Mouse (Mus musculus) CH12.LX (cell line): ENCODE measurements around the gene Pou2f3. TPM values are rescaled to one million over a fixed set of nuclear protein-coding genes. Genes with fewer than 3 reads are reported as not detected.

Source experiments
- DNase-seq: peaks from one replicate; pipeline ENCODE4 v3.0.0-alpha.2; 2013; ENCODE audit errors: extremely low read depth
- H3K27ac ChIP-seq: 2 replicates; pipeline ENCODE4 v1.5.1; 2012; ENCODE audit warnings: low read depth, mild to moderate bottlenecking, control low read depth, moderate library complexity; ENCODE audit not compliant: insufficient read depth
- H3K27me3 ChIP-seq: replicated peaks from 2 replicates; pipeline ENCODE3; 2012; ENCODE audit warnings: inconsistent platforms
- H3K36me3 ChIP-seq, 2 experiments: replicated peaks in 1 of 2; 2 replicates each; pipeline versions ENCODE3 to v1.6.1; 2012; ENCODE audit warnings: inconsistent platforms in 1 of 2, low read length in 1 of 2, mild to moderate bottlenecking in 1 of 2, mixed read lengths in 1 of 2, moderate library complexity in 1 of 2; ENCODE audit not compliant: control insufficient read depth in 1 of 2, insufficient read depth in 1 of 2
- H3K4me1 ChIP-seq, 2 experiments: 2 replicates each; pipeline ENCODE4 v1.6.1; 2012; ENCODE audit warnings: inconsistent platforms in 1 of 2, moderate library complexity in 1 of 2; ENCODE audit not compliant: insufficient read depth in 2 of 2, control insufficient read depth in 1 of 2
- H3K4me2 ChIP-seq: 2 replicates; pipeline ENCODE4 v1.6.1; 2012; ENCODE audit warnings: low read depth, mild to moderate bottlenecking, control low read depth; ENCODE audit not compliant: poor library complexity, insufficient read depth, severe bottlenecking
- H3K4me3 ChIP-seq, 3 experiments: fragments of 150-350 bp in 1 of 3; sonication (generic) in 1 of 3; replicated peaks in 1 of 3; 2 replicates each; pipeline versions ENCODE3 to v1.5.1; 2011 to 2012; ENCODE audit warnings: low read depth in 2 of 3, low read length in 2 of 3, mild to moderate bottlenecking in 2 of 3, moderate library complexity in 2 of 3, control low read depth in 1 of 3, improper control_type of control experiment in 1 of 3, inconsistent platforms in 1 of 3, mixed read lengths in 1 of 3; ENCODE audit not compliant: poor library complexity in 1 of 3
- H3K79me2 ChIP-seq: replicated peaks from 2 replicates; pipeline ENCODE4 v1.6.1; 2012; ENCODE audit warnings: mild to moderate bottlenecking, moderate library complexity; ENCODE audit not compliant: control insufficient read depth, poor library complexity, insufficient read depth, severe bottlenecking; ENCODE audit errors: extremely low read depth
- H3K9ac ChIP-seq: 2 replicates; pipeline ENCODE4 v1.6.1; 2012; ENCODE audit warnings: low read depth, mild to moderate bottlenecking, control low read depth, moderate library complexity; ENCODE audit not compliant: insufficient read depth
- H3K9me3 ChIP-seq: replicated peaks from 2 replicates; pipeline ENCODE3; 2012; ENCODE audit warnings: low read length, inconsistent platforms, mixed read lengths
- BHLHE40 ChIP-seq: IDR thresholded peaks from 2 replicates; pipeline ENCODE4 v1.6.1; 2011; ENCODE audit warnings: mild to moderate bottlenecking, low read depth, low read length, improper control_type of control experiment
- E2F4 ChIP-seq: IDR thresholded peaks from 2 replicates; pipeline ENCODE4 v1.6.1; 2011; ENCODE audit warnings: low read depth, low read length, improper control_type of control experiment; ENCODE audit not compliant: insufficient replicate concordance
- ELF1 ChIP-seq: IDR thresholded peaks from 2 replicates; pipeline ENCODE4 v1.6.1; 2014; ENCODE audit warnings: low read depth, mild to moderate bottlenecking, inconsistent platforms, low read length, improper control_type of control experiment
- EP300 ChIP-seq: IDR thresholded peaks from 2 replicates; pipeline ENCODE4 v1.6.1; 2011; ENCODE audit warnings: low read length, improper control_type of control experiment
- ETS1 ChIP-seq: conservative IDR thresholded peaks from 2 replicates; pipeline ENCODE4 v1.6.1; 2012; ENCODE audit warnings: low read depth, mild to moderate bottlenecking, inconsistent platforms, low read length, improper control_type of control experiment, moderate library complexity
- HCFC1 ChIP-seq: IDR thresholded peaks from 2 replicates; pipeline ENCODE4 v1.6.1; 2012; ENCODE audit warnings: low read depth, mild to moderate bottlenecking, inconsistent platforms, low read length, improper control_type of control experiment
- MEF2A ChIP-seq: IDR thresholded peaks from 2 replicates; pipeline ENCODE4 v1.6.1; 2014; ENCODE audit warnings: low read depth, mild to moderate bottlenecking, inconsistent platforms, low read length, improper control_type of control experiment, borderline replicate concordance
- MYC ChIP-seq: IDR thresholded peaks from 2 replicates; pipeline ENCODE4 v1.6.1; 2011; ENCODE audit warnings: low read depth, mild to moderate bottlenecking, improper control_type of control experiment, low read length
- PAX5 ChIP-seq: IDR thresholded peaks from 2 replicates; pipeline ENCODE4 v1.6.1; 2012; ENCODE audit warnings: low read length, inconsistent platforms, mixed read lengths
- POLR2AphosphoS2 ChIP-seq: IDR thresholded peaks from 2 replicates; pipeline ENCODE4 v1.6.1; 2011; ENCODE audit warnings: low read depth, low read length, improper control_type of control experiment
- SIN3A ChIP-seq: IDR thresholded peaks from 2 replicates; pipeline ENCODE4 v1.6.1; 2012; ENCODE audit warnings: low read length, improper control_type of control experiment, inconsistent platforms
- SMC3 ChIP-seq: IDR thresholded peaks from 2 replicates; pipeline ENCODE4 v1.6.1; 2011; ENCODE audit warnings: low read depth, low read length, improper control_type of control experiment
- UBTF ChIP-seq: IDR thresholded peaks from 2 replicates; pipeline ENCODE4 v1.6.1; 2012; ENCODE audit warnings: low read depth, mild to moderate bottlenecking, inconsistent platforms, low read length, improper control_type of control experiment, moderate library complexity
- USF1 ChIP-seq: IDR thresholded peaks from 2 replicates; pipeline ENCODE4 v1.6.1; 2014; ENCODE audit warnings: low read depth, mild to moderate bottlenecking, inconsistent platforms, low read length, improper control_type of control experiment
- USF2 ChIP-seq: conservative IDR thresholded peaks from 2 replicates; pipeline ENCODE4 v1.6.1; 2011; ENCODE audit warnings: low read depth, low read length, improper control_type of control experiment
- ZC3H11A ChIP-seq: IDR thresholded peaks from 2 replicates; pipeline ENCODE4 v1.6.1; 2012; ENCODE audit warnings: low read depth, mild to moderate bottlenecking, inconsistent platforms, low read length, improper control_type of control experiment
- ZKSCAN1 ChIP-seq: IDR thresholded peaks from 2 replicates; pipeline ENCODE4 v1.6.1; 2012; ENCODE audit warnings: low read depth, inconsistent platforms, low read length, improper control_type of control experiment, borderline replicate concordance
- dilution Hi-C: fragments of 300-500 bp; cut with MboI; formaldehyde crosslinking; loops from 2 replicates; pipeline ENCODE4 v1.14.3; 2020; ENCODE audit warnings: low sequenced_read_pairs; ENCODE audit not compliant: extremely low pct_unique_long_range_greater_than_20kb, extremely low pct_ligation_motif_present
- in situ Hi-C: fragments of 300-500 bp; cut with MboI; formaldehyde crosslinking; loops from 3 replicates; pipeline ENCODE4 v1.14.3; 2019; ENCODE audit warnings: low sequenced_read_pairs, low pct_ligation_motif_present, low pct_unique_long_range_greater_than_20kb, mixed read lengths
- polyA plus RNA-seq: library from polyadenylated mRNA; unstranded; fragments of >175 nt; gene quantifications from 2 replicates; pipeline ENCODE4 v1.2.1, GENCODE M21; 2012; ENCODE audit warnings: low read depth; ENCODE audit not compliant: insufficient read length
- total RNA-seq, 2 experiments: library from RNA; depleted of rRNA; stranded (reverse); fragments of 300-350 nt in 1 of 2; fragments of >200 nt in 1 of 2; gene quantifications; 2 replicates each; pipeline ENCODE4 v1.2.3; 2012 to 2014

Gene Pou2f3
- total and polyA plus RNA-seq, 3 experiments, result 0.21 to 0.49 TPM; not detected in 1

DNA sequence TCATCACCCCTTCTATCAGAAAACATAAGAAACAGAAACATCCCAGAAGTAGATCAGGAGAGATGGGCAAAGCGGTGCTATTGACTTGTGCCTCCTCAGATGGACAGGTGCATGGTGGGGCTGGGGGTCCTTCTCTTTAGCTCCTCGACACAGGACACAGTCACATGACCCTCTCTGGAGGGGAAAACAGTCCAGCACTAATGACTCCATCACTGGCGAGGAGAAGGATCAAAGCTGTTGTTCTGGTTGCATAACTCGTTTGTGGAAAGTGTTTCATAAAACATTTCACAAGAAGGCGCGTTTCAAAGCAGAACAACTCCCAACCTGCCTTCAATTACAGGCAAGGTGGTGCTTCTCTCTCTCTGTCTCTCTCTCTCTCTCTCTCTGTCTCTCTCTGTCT is 58.4 kb downstream of the Pou2f3 start:
- no peak overlapping the region for H3K4me2 ChIP-seq
- H3K4me3 ChIP-seq, result no peak overlapping the region
- no peaks in the 10 kb centered on the region for H3K79me2 ChIP-seq
- peaks cover 0 to 3% of the 10 kb centered on the region in 2 experiments; a peak in 2 of 4 replicates for H3K4me1 ChIP-seq
- no peak for TF ChIP-seq ZC3H11A
- no peak for TF ChIP-seq E2F4
- TF ChIP-seq UBTF, result no peak
- no peak for TF ChIP-seq BHLHE40
- no peak for TF ChIP-seq USF1
- no peak for TF ChIP-seq HCFC1
- TF ChIP-seq ELF1, result no peak
- TF ChIP-seq, all 38 proteins: peak for 0
- no peak overlapping the region for H3K27ac ChIP-seq
- DNase-seq, result no peak
- H3K27me3 ChIP-seq, result peaks cover 83% of the 10 kb centered on the region
- H3K9ac ChIP-seq, result no peak overlapping the region
- dilution Hi-C loops, result no loop called here
- in situ Hi-C loops, result no loop called here
- no peaks in the 10 kb centered on the region for H3K9me3 ChIP-seq
- no peaks in the 10 kb centered on the region for H3K36me3 ChIP-seq

DNA sequence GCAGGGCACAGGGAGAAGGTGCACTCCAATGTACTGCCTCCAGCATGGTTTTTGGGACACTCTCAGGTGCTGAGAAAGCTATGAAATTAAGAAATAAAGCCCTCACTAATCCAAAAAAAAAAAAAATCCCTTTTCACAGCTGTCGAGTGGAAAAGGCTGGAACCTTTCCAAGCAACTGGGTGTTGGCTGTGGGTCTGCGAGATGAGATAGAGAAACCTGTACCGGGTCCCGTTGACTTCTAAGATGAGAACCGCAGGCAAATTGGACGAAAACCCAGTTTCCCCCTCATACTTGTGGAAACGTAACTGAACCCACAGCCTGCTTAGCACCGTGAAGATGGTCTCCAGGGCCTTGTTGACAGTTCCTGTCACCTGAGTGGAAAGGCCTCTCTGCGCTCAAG is 59.2 kb downstream of the Pou2f3 start:
- no peaks in the 10 kb centered on the region for H3K36me3 ChIP-seq
- no peak overlapping the region for H3K4me2 ChIP-seq
- H3K4me1 ChIP-seq, result peaks cover 0 to 3% of the 10 kb centered on the region in 2 experiments; a peak in 2 of 4 replicates
- no peak overlapping the region for H3K4me3 ChIP-seq
- no peaks in the 10 kb centered on the region for H3K79me2 ChIP-seq
- TF ChIP-seq MYC (no peak), BHLHE40 (peak; percentile 54; the same call in 1 of the 2 replicates)
- in situ Hi-C loops, result no loop called here
- no peaks in the 10 kb centered on the region for H3K9me3 ChIP-seq
- H3K27ac ChIP-seq, result no peak overlapping the region
- DNase-seq, result no peak
- dilution Hi-C loops, result no loop called here
- no peak overlapping the region for H3K9ac ChIP-seq
- H3K27me3 ChIP-seq, result peaks cover 81% of the 10 kb centered on the region

DNA sequence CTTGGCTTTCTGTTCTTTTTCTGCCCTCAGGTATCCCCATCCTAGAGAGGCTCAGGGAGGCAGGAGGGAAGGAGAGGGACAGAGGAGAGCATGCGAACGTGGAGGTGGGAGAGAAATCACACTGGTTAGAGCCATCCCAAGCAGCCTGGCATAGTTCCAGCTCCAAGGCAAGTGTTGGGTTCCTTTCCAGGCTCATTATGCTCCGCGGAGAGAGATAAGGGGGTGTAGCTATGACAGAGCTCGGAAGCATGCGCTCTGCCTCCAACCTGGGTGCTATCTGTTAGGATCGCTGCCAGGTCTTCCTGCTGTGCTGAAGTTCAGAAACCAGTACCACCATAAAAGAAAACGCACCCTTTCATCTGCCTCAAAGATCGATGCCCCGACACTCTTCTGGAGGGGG is 60.1 kb downstream of the Pou2f3 start:
- TF ChIP-seq POLR2AphosphoS2 (no peak), USF2 (no peak), MYC (no peak), PAX5 (no peak), ZKSCAN1 (no peak), EP300 (no peak), SIN3A (no peak), ETS1 (no peak), MEF2A (no peak), SMC3 (no peak)
- Histone ChIP-seq H3K27me3 (peaks cover 78% of the 10 kb centered on the region), H3K4me3 (no peak overlapping the region), H3K79me2 (no peaks in the 10 kb centered on the region), H3K4me1 (peaks cover 0 to 3% of the 10 kb centered on the region in 2 experiments; a peak in 2 of 4 replicates), H3K4me2 (no peak overlapping the region), H3K36me3 (no peaks in the 10 kb centered on the region), H3K9ac (no peak overlapping the region), H3K27ac (no peak overlapping the region), H3K9me3 (no peaks in the 10 kb centered on the region)
- no peak for DNase-seq
- dilution Hi-C loops, result no loop called here
- in situ Hi-C loops, result no loop called here
